Mouse (Mus musculus): ENCODE data around the gene P4htm.

Gene P4htm

GRCm38 (mm10) chr9:108546875-108547274 is 50.6 kb downstream of the P4htm start:
- no peak for DNase-seq (ENCODE audit: low read depth, low spot score)

GRCm38 (mm10) chr9:108545986-108546385 is 51.5 kb downstream of the P4htm start:
- no peak for DNase-seq (ENCODE audit: low read depth, low spot score)

- DNase-seq (ENCODE audit: low read depth, low spot score) = no peak
Observed at GRCm38 (mm10) chr9:108540846-108541245, 56.6 kb downstream of the P4htm start.

GRCm38 (mm10) chr9:108531496-108531895 is 66.0 kb downstream of the P4htm start:
- no peak for DNase-seq (ENCODE audit: low read depth, low spot score)

GRCm38 (mm10) chr9:108530954-108531353 is 66.5 kb downstream of the P4htm start:
- DNase-seq (ENCODE audit: low read depth, low spot score) = no peak
